Mouse (Mus musculus): ENCODE data around the gene Gm12216.

The Gm12216 gene

DNA sequence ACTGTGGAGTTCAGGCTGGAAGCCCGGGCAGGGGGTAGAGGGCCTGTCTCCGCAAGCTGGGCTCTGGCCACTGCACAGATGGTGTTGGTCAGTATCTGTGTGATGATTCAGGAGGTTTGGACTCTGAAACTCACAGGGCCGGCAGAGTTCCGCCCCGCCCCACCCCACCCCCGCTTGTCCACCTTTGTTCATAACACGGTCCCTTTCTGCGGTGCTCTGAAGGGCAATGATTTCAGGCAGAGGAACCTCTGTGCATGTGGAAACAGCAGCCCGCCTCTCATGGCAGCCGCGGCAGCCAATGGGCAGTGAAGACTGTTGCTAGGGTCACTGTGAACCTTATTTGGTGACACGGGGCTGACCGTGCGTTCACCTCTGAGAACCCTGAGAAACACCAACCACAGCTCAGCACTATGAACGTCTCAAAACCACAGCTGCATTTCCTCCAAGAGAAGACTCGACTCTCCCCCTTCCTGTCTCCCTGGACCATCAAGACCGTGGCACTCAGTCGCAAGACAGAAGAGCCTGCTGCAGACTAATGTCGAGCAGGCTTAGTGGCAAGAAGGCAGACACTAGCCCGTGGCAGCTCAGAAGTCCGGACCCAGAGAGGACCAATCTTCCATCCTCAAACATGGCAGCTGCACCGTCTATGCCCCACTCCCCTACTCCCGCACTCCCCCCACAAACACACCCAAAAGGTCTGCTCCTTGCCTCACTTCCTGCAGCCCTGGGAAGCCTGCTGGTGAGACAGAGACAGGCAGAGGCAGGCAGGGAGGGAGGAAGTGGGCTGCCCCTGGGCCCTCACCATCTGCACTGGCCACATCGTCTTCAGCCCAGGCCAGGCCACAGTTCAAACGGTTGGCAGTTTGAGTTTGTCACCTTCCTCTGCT lies 64.1 kb downstream of the Gm12216 start:
- DNase-seq, result peak; percentile 27

DNA sequence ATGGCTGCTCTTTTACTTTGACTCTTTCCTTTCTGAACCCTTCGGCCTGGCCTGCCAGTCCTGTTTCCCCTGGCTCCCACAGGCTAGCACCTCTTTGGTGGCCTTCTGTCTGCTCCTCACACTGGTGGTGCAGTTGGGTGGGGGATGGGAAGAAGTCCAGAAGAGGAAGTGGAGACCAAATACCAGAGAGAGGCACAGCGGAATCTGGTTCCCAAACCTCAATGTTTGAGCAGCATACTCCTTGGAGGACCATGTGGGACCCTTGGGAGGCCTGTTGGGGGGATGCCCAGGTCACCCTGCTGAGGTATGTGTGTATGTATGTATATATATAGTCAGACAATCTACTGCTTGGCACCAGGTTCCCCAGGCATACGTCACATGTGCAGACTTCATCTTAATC lies 65.0 kb downstream of the Gm12216 start:
- no peak for DNase-seq

DNA sequence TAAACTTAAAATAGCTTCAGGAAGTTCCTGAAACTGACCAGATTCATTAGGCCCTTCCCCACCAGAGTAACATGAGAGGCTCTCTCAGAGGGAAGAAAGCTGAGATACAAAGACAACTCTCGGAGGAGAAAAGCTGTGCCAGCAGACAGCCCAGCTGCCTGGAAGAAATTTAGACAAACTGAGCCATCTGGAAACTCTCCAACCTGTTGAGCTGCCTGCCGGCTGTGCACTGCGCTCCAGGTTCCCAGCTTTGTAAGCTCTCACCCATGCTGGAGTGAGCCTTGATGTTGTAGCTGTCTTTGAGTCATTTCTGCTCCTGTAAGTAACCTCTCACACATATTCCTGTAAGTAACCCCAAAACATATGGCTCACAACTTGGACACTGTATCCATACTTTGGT lies 66.1 kb downstream of the Gm12216 start:
- no peak for DNase-seq

DNA sequence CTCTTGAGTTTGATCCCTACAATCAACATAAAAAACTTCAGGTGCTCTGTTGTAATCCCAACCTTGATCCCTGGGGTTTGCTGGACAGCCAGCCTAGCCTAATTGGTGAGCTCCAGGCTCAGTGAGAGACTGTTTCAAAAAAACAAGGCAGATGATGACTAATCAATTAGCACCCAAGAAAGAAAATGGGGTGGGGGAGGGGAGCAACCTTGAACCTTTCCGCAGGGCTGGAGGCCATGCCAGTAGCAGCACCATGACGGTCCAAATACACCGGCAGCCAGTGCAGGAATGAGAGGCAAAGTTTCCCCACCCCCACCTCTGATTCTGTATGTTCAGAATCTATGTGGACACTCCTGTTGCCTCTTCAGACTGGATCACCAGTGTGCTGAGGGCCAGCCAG lies 69.8 kb downstream of the Gm12216 start:
- DNase-seq, result no peak

DNA sequence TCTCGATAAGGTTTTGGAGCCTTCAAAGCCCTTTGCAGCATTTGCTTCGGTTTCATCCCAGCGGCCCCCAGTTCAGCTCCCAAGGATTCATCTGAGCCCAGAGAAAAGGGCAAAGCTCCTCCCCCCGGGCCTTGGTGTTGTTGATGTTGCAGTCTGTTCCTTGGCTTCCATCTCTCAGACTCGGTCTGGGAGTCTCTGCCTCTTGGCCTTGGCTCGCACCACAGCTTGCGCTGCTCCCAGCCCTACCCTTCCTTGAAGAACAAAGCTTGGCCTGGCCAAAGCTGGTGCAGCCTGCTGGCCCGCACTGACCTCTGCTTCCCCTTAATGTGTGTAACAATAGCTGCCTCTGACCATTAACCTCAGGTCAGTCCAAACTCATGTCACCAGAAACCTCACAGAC lies 70.9 kb downstream of the Gm12216 start:
- DNase-seq, result no peak

DNA sequence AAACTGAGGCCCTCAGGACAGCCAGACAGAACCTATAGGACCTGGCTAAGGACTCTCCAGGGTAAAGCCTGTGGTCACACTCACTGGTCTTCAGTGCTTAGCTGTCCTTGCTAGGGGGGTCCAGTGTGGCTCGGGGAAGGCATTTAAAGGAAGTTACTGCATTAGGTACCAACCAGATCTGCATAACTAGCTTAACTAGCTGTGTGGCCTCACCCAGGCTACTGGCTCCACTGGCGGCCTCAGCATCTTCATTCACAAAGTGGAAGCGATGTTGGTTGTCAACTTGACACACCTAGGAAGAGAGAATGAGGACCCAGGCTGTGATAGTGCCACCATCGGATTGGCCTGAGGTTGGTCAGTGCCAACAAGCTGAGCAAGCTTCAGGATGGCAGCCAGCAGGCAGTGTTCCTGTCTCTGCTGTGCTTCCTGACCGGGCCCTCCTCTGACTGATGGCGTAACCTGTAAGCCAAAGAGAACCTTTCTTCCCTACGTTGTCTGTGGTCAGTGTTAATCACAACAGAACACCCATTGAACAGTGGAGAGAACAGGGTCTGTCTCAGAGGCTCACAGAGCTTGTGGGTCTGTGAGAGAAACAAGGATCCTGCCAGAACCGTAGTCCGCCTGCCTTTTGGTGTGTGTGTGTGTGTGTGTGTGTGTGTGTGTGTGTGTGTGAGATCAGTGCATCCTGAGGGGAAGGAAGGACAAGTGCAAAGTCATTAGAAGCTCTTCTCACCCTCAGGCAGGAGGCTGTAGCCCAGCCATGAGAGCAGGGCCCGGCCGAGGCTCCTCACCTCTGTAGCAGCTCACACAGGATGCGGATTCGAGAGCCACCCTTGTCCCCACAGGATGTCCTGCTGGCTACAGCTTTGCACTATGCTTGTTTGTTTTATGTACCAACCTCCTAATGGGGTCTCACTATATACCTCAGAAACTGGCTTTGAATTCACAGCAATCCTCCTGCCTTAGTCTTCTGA lies 72.7 kb downstream of the Gm12216 start:
- DNase-seq, result no peak

DNA sequence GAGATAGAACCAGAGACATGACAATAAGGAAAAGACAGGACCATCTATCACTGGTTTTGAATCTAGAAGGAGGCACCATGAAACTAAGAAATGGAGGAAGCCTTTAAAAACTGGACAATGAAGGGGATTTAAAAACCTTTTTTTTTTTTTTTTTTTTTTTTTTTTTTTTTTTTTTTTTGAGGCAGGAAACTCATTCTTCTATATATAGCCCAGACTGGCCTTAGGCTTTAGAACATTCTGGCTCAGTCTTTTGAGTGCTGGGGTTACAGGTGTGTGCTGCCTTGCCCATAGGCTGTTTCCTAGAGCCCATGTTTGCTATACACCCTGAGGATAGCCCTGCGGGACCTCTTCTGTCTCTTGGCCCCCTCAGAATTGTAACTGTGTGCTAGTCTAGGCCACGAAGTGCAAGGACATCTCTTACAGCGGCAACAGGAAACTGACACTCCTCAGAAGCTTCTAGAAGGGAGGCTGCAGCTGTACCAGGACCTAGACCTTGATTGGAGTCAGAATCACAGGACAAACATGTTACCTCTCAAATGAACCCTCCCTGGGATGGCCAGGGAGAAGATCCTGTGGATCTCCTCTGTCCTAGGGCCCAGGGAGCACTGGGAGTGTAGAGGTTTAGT lies 73.6 kb downstream of the Gm12216 start:
- DNase-seq, result no peak

DNA sequence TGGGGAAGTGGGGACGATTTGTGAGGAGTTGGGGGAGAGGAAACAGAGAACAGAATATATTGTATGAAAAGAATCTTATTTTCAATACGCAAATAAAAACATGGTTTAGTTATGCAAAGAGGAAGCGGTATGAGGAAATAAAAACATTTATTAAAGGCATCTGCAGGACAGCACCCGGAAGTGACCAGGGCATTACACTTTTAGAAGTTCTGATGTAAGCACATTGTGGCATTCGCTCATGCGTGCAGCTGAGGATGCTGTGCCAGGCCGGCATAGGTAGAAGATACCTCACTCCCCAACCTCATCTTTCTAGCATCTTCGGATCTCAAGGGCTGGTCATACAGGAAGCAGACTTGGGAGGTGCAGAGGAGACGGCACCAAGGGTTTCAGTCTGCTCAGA lies 75.8 kb downstream of the Gm12216 start:
- DNase-seq, result no peak

DNA sequence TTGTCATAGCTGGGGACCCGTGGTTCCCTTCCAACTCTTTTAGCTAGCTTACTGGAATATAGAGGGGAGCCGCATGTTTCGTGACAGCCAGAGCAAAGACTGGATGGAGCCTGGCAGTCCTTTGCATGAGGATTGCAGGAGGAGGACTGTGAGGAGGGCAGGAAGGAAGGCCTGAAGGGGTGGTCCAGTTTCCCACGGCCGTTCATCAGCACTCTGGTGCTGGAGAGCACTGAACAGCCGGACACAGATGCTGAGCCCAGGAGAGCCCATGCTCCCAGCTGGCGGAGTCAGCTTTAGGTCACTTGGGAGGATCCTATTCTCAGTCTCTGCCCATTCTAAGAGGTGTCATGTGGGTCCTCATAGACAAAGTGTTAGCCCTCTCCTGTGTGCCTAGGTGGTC lies 77.1 kb downstream of the Gm12216 start:
- no peak for DNase-seq

DNA sequence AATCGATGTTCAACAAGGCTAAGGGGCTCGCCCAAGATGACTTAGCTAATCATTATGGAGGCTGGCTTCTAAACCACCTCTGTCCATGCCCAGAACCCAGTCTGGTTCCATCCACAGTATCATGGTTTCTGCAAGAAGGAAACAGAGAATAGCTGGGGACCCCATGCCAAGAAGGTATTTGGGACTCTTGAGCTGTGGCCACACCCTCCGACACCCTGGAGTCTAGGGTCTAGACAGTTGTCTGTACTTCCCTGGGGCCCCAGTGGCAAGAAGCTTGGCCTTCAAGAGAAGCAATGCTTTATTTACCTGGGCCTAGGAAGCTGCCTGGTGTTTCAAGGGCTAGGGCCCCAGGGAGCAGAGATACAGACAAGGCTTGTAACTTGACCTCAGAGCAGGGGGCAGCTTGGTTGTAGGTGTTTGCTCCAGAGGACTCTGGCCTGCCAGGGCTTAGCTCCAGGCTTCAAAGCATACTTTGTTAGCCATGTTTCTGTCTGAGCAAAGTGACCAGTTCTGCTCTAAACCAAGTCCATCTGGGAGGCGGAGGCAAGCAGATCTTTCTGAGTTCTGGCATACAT lies 77.8 kb downstream of the Gm12216 start:
- DNase-seq, result no peak

DNA sequence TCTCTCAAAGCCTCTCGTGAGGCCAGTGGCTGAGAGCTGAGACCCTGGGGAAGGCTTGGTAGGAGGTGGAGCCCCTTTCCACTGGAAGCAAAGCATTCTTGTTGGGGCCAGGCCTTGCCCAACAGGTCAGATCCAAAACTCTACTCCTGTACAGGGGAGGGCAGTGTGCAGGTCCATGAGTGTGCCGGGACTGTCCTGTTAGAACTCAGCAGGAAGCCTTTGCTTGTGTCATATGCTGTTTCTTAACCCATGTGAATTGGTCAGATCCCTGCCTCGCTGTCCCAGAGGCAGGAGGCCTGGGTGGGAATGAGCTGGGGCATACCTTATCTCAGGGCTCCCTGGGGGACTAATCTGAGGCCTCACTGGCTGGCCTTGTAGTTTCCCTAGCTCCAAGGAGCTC lies 78.8 kb downstream of the Gm12216 start:
- no peak for DNase-seq

DNA sequence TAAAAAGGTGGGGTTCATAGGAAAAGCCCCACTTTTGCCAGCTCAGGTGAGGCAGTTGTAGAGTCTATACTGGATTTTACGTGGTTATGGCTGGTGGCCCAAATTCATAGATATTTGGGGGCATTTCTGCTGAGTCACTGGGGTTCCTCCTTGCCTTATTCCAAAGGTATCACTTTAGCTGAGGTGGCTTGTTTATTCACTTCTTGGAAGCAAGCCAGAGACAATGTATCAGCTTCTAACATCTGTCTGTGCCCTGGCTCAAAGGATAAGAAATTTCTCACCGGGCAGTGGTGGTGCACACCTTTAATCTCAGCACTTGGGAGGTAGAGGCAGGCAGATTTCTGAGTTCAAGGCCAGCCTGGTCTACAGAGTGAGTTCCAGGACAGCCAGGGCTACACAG lies 79.2 kb downstream of the Gm12216 start:
- DNase-seq, result no peak

DNA sequence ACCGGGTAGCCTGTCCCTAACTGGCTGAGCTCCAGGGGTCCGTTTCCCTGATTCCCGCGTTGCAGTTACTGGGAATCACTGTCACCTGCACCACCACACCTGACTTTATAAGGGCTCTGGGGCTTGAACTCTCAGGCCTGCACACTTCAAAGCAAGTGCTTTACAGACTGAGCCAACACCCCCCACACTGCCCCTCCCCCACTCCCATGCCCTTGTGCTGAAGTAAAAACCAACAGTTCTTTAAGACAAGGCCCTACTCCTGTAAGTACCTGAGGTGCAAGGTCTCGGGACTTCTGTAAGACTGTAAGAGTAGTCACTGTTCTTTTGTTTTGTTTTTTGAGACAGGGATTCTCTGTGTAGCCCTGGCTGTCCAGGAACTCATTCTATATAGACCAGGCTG lies 80.6 kb downstream of the Gm12216 start:
- no peak for DNase-seq

DNA sequence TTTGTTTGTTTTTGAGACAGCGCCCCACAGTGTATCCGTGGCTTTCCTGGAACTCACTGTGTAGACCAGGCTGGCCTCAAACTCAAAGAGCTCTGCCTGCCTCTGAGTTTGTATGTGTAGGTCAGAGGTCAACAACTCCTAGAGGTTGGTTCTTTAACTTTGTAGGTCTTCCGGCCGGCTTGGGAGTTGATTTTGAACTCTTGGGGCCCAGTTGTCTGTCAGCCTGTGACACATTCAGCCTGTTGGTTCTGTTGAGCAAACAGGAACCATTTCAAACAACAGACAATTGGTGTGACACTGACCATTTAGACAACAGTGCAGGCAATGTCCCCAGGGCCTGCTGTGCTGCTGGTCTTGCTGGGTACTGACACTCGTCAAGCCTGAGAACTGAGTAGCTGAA lies 81.3 kb downstream of the Gm12216 start:
- DNase-seq, result no peak

DNA sequence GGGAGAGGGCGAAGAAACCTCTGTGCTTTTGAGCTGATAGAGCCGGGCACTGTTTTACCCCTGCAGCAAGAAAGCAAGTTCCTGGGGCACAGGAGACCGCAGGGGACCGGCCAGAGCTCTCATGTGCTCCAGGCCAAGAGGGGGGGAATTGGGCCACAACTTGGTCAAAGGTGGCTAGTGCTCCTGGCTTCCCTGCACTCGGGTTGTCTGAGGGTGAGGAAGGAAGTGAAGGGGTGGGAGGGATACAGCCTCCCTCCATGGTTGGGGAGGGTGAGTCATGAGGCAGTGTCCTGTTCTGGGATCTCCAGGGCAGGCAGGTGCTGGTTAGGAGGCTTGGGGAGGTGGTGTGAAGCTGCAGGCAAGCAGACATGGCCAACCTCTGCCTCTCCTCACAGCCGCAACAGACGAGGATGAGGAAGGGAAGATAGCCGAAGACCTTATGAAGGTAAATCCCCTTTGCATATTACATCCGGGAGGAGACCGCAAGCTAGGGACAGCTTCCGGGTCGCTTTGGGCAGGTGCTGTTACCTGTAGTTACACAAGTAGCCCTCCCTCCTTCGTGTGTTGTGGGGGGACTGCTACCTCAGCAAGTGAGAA lies 84.3 kb downstream of the Gm12216 start:
- DNase-seq, result no peak

DNA sequence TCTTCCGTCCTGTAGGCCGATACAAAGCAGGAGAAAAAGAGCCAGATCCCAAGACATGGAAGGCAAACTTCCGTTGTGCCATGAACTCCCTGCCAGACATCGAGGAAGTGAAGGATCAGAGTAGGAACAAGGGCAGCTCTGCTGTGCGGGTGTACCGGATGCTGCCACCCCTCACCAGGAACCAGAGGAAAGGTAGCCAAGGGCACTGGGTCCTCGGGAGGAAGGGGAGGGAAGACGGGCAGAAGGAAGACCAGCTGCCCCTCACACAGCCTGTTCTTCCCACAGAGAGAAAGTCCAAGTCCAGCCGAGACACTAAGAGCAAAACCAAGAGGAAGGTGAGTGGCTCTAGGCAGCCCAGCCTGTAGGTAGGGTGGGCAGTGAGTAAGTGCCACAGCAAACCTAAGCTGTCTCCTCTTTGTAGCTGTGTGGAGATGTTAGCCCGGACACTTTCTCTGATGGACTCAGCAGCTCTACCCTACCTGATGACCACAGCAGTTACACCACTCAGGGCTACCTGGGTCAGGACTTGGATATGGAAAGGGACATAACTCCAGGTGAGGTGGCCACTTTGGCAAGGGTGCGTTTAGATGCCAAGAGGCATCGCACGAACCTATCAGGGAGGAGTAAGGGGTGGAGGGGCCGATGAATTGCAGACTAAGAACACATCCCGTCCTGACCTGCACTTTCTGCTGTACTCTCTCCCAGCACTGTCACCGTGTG lies 85.3 kb downstream of the Gm12216 start:
- DNase-seq, result no peak

DNA sequence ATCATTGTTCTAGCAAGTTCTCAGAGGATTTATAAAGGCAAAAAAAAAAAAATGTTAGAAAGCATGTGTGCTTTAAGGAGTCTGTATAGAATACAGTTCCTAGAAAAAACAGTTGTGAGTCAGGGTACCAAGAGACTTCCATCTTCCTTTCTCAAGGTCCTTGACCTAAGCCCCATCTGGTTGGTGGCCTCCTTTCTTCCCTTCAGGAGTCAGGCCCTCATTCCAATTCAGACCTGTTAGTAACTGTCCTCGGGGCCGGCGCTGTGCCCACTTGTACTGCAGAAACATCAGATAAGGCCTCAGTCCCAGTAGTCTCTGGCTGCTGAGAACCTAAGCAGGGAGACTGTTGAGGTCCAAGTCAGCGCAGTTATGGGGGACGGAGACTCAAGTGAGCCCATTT lies 86.0 kb downstream of the Gm12216 start, which contains the start of gene Gm17334:
Gene Gm17334 (minus strand): TSS at position 101 of the 400 bp plus-strand sequence.
- no peak for DNase-seq

DNA sequence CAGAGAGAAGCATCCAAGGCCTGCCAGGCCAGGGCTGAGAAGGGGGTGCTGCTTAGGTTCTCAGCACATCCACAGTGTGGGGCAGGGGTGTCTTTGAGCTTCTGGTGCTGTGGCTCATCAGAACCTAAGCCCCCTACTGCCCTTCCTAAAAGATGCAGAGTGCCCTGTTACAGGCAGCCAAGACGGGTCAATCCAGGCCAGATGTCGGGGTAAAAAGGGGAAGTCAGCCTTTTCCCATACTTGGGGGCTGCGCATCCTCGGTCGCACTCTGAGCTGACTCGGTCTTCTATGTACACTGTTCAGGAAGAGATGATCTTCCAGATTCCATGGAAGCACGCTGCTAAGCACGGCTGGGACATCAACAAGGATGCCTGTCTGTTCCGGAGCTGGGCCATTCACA lies 86.5 kb downstream of the Gm12216 start:
- DNase-seq, result no peak

DNA sequence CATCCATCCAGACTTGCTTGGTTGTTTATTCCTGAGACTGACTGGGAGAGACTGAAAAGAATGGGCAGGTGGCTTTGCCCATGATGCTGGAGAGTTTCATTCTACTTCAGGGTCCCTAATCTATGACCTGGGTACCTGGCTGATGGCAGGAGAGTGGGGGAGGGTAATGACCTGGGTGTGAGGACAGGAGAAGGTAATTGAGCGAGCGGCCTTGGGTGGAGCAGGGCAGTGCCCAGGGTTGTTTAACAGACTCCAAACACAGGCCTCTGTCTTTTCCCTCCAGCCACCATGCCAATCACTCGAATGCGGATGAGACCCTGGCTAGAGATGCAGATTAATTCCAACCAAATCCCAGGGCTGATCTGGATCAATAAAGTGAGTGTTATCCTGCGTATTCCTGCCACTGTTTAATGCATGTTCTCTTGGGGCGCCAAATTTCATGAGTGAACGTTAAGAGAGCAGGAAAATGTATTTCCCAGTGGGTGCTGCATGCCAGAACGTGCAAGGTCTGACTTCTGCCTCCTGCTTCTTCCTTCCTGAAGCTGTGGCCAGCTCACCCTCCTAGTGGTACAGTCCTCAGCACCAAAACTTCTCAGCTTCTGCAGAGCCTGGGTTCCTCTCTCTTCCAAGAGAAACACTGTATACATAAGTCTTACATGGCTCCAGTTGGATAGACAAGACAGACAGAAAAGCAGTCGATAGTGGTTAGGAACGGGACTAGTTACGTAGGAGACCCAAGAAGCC lies 87.9 kb downstream of the Gm12216 start:
- no peak for DNase-seq

DNA sequence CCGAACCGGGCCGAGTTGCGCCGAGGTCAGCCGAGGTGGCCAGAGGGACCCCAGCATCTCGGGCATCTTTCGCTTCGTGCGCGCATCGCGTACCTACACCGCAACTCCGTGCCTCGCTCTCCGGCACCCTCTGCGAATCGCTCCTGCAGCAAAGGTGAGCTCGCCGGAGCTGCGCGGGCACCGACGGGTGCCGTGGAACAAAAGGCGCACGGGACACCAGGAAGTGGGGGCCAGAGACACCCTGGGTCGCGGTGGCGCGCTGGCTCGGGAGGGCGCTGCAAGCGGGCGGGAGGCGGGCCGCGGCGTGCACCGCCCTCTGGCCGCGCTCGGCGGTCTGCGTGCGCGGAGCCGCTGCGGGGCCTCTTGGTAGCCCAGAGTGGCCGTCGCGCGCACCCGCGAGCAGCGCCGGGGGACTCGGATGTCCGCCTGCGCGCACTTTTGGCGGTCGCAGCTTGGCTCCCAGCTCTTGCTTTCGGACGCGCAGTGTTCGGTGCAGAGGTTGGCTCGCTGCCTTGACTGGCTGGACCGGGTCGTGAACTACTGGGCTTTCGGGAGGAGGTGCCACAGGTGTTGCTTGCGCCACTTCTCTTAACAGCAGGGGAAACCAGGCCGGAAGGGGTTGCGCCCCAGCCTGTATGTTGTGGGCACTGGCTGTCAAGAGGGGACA lies 88.8 kb downstream of the Gm12216 start:
- peak; percentile 38 for DNase-seq

DNA sequence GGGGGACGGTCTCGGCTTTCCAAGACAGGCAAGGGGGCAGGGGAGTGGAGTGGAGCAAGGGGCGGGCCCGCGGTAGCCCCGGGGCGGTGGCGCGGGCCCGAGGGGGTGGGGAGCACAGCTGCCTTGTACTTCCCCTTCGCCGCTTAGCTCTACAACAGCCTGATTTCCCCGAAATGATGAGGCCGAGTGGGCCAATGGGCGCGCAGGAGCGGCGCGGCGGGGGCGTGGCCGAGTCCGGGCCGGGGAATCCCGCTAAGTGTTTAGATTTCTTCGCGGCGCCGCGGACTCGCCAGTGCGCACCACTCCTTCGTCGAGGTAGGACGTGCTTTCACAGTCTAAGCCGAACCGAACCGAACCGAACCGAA lies 89.3 kb downstream of the Gm12216 start, which contains the start of gene Irf1:
Gene Irf1 (plus strand): TSS at position 255 of the 365 bp plus-strand sequence.
- peak; percentile 50 for DNase-seq
